Mouse (Mus musculus): Measurements from ENCODE around the gene Ppp1r27. TPM values are rescaled to one million over a fixed set of nuclear protein-coding genes. Genes with fewer than 3 reads are reported as not detected.
"Not testable (repeated sequence)": the region's sequence is repeated elsewhere in the genome, so short reads cannot be mapped to it uniquely, and the experiment has no call there.

Gene Ppp1r27
- polyA plus RNA-seq, 1 experiment from 2014 or later: 0.47 TPM

DNA sequence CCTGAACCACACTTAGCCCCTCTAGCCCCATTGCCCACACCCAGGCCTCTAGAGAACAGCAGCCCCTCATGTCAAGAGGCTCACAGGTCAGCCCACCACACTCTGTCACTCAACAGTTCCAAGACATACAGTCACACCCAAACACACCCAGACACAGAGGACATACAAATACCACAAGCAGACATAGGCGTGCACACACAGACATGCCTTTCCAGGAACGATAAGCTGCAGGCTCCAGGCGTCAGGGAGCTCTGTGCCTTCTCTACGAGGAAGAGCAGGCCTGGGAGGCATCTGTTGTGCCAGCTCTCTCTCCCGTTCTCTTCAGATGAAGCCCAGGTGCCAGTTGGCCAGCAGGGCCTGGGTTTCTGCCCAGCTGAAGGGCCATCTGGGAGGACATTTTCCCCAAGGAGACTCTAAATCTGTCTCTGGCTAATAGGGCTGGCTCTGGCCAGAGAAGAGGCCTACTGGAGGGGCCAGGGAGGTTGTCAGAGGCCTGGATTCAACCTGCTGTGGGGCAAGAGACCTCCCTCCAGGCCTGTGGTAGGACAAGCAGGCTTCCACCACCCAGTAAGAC is 29.9 kb downstream of the Ppp1r27 start:
- 85% methylated on average over 5 of the region's 5 CpGs for WGBS
- DNase-seq (ENCODE audit: low spot score) (no peak), ATAC-seq (ENCODE audit: insufficient number of reproducible peaks, low FRiP score, low TSS enrichment, low read depth) (no peak)
- peaks cover 6% of the 10 kb centered on the region; the same call in 1 of the 2 replicates for H3K4me1 ChIP-seq (ENCODE audit: control insufficient read depth, insufficient read depth, low read length)
- H3K9me3 ChIP-seq (ENCODE audit: control insufficient read depth, low read length): no peaks in the 10 kb centered on the region
- no peak overlapping the region for H3K9ac ChIP-seq (ENCODE audit: low read length)
- no peak overlapping the region for H3K27ac ChIP-seq (replicated peaks; ENCODE audit: low read depth, low read length)
- H3K27me3 ChIP-seq (ENCODE audit: control insufficient read depth, insufficient read depth, low read length): no peaks in the 10 kb centered on the region
- no peak overlapping the region for H3K4me2 ChIP-seq (ENCODE audit: low read depth, severe bottlenecking)
- H3K36me3 ChIP-seq (ENCODE audit: control insufficient read depth, insufficient read depth, low read length): no peaks in the 10 kb centered on the region
- H3K4me3 ChIP-seq (ENCODE audit: low read depth, low read length): no peak overlapping the region

GRCm38 (mm10) chr11:120520498-120520897 is 30.4 kb downstream of the Ppp1r27 start:
- WGBS: 76% methylated on average over 9 of the region's 9 CpGs

DNA sequence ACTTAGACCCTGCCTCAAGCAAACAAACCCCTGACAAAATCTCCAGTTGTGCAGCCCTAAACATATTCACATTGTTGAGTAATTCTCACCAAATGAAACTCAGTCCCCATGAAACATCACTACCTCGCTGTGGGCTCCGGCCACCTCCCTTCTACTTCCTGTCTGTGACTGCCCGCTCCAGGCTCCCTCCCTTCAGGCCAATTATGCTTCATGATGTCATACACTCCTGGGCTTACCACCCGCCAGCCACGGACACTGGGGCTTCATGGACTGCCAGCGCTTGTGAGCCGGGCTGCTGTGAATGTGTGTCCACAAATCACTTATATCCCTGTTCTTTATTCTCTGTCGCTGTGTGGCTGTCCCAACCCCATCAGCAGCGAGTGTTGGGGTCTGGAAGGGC is 31.2 kb downstream of the Ppp1r27 start:
- H3K9ac ChIP-seq (ENCODE audit: low read length): peak overlapping the region; percentile 17; the same call in 1 of the 2 replicates
- H3K4me2 ChIP-seq (ENCODE audit: low read depth, severe bottlenecking): no peak overlapping the region
- peaks cover 6% of the 10 kb centered on the region; the same call in 1 of the 2 replicates for H3K4me1 ChIP-seq (ENCODE audit: control insufficient read depth, insufficient read depth, low read length)
- DNase-seq (ENCODE audit: low spot score) (peak; percentile 46), ATAC-seq (ENCODE audit: insufficient number of reproducible peaks, low FRiP score, low TSS enrichment, low read depth) (no peak)
- H3K27ac ChIP-seq (replicated peaks; ENCODE audit: low read depth, low read length): no peak overlapping the region
- 34% methylated on average over 9 of the region's 9 CpGs for WGBS
- H3K4me3 ChIP-seq (ENCODE audit: low read depth, low read length): no peak overlapping the region
- no peaks in the 10 kb centered on the region for H3K36me3 ChIP-seq (ENCODE audit: control insufficient read depth, insufficient read depth, low read length)
- H3K9me3 ChIP-seq (ENCODE audit: control insufficient read depth, low read length): no peaks in the 10 kb centered on the region
- no peaks in the 10 kb centered on the region for H3K27me3 ChIP-seq (ENCODE audit: control insufficient read depth, insufficient read depth, low read length)

More at GRCm38 (mm10) chr11:120520498-120520897, 30.4 kb downstream of the Ppp1r27 start:
- H3K27ac ChIP-seq (replicated peaks; ENCODE audit: low read depth, low read length): no peak overlapping the region; the same call in 1 of the 2 replicates
- no peak overlapping the region for H3K4me3 ChIP-seq (ENCODE audit: low read depth, low read length)
- no peaks in the 10 kb centered on the region for H3K9me3 ChIP-seq (ENCODE audit: control insufficient read depth, low read length)
- DNase-seq (ENCODE audit: low spot score) (no peak), ATAC-seq (ENCODE audit: insufficient number of reproducible peaks, low FRiP score, low TSS enrichment, low read depth) (no peak)
- no peaks in the 10 kb centered on the region for H3K36me3 ChIP-seq (ENCODE audit: control insufficient read depth, insufficient read depth, low read length)
- H3K27me3 ChIP-seq (ENCODE audit: control insufficient read depth, insufficient read depth, low read length): no peaks in the 10 kb centered on the region
- H3K4me2 ChIP-seq (ENCODE audit: low read depth, severe bottlenecking): no peak overlapping the region
- no peak overlapping the region for H3K9ac ChIP-seq (ENCODE audit: low read length)
- H3K4me1 ChIP-seq (ENCODE audit: control insufficient read depth, insufficient read depth, low read length): peaks cover 6% of the 10 kb centered on the region; the same call in 1 of the 2 replicates

DNA sequence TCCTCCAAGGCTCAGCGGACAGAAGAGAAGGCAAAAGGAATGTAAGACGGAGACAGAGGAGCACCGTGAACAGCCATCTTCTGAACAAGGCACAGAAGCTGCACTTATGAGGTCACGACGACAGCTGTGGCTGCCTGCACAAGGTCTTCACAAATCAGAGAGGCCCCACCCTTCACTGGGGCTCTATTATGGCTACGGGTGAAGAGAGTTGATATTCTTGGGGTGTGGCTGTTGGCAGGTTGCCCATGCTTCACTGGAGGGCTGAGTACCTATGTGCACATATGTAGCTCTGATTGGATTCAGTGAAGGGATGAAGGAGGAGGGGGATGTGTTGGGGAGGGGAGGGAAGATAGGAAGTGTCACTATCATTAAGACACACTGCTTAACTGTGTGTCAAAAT is 32.4 kb downstream of the Ppp1r27 start:
- no peak overlapping the region for H3K4me2 ChIP-seq (ENCODE audit: low read depth, severe bottlenecking)
- no peak overlapping the region for H3K27ac ChIP-seq (replicated peaks; ENCODE audit: low read depth, low read length)
- DNase-seq (ENCODE audit: low spot score) (no peak), ATAC-seq (ENCODE audit: insufficient number of reproducible peaks, low FRiP score, low TSS enrichment, low read depth) (no peak)
- H3K4me1 ChIP-seq (ENCODE audit: control insufficient read depth, insufficient read depth, low read length): peaks cover 6% of the 10 kb centered on the region; the same call in 1 of the 2 replicates
- no peak overlapping the region for H3K4me3 ChIP-seq (ENCODE audit: low read depth, low read length)
- no peaks in the 10 kb centered on the region for H3K9me3 ChIP-seq (ENCODE audit: control insufficient read depth, low read length)
- H3K27me3 ChIP-seq (ENCODE audit: control insufficient read depth, insufficient read depth, low read length): no peaks in the 10 kb centered on the region
- WGBS: 77% methylated on average over 6 of the region's 6 CpGs
- H3K9ac ChIP-seq (ENCODE audit: low read length): no peak overlapping the region
- no peaks in the 10 kb centered on the region for H3K36me3 ChIP-seq (ENCODE audit: control insufficient read depth, insufficient read depth, low read length)

DNA sequence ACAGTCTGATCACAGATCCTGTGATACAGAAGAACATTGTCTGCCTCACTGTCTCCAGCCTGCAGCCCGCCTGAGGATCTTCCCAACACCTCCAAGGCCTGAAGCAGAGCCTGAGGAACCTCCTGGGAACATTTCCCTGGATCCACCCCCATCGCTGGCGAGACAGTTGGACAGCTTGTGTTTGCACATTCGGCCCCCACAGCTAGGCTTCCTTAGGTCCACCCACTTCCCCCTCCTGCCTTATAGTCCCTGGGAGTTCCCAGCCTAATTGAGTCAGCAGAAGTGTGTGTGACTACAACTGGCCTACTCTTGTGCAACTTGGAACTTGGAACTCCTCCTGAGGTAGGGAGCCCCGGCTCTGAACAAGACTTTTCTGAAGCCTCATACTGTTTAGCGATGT is 32.9 kb downstream of the Ppp1r27 start:
- peaks cover 6% of the 10 kb centered on the region; the same call in 1 of the 2 replicates for H3K4me1 ChIP-seq (ENCODE audit: control insufficient read depth, insufficient read depth, low read length)
- no peak overlapping the region for H3K4me3 ChIP-seq (ENCODE audit: low read depth, low read length)
- ATAC-seq (ENCODE audit: insufficient number of reproducible peaks, low FRiP score, low TSS enrichment, low read depth) (no peak), DNase-seq (ENCODE audit: low spot score) (no peak)
- H3K27ac ChIP-seq (replicated peaks; ENCODE audit: low read depth, low read length): no peak overlapping the region
- H3K9me3 ChIP-seq (ENCODE audit: control insufficient read depth, low read length): no peaks in the 10 kb centered on the region
- no peak overlapping the region for H3K9ac ChIP-seq (ENCODE audit: low read length)
- no peak overlapping the region for H3K4me2 ChIP-seq (ENCODE audit: low read depth, severe bottlenecking)
- no peaks in the 10 kb centered on the region for H3K27me3 ChIP-seq (ENCODE audit: control insufficient read depth, insufficient read depth, low read length)
- 65% methylated on average over 6 of the region's 6 CpGs for WGBS
- H3K36me3 ChIP-seq (ENCODE audit: control insufficient read depth, insufficient read depth, low read length): no peaks in the 10 kb centered on the region

DNA sequence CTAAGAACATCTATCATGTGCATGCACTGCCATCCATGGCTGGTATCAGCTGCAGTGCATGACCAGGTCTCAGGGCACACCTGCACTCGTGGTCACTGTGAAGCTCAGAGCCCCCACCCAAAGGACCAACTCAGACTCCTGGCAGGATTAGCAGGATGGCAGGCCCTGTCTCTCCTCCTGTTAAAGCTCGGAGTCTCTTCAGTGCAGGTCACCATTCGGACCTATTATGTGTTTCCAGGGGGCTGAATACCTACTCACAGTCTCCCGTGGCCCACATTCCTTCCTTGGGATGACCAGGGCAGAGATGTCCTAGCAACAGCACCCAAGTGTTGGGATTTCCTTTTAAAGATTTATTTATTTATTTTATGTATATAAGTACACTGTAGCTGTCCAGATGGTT is 33.8 kb downstream of the Ppp1r27 start:
- Histone ChIP-seq H3K4me3 (ENCODE audit: low read depth, low read length) (no peak overlapping the region), H3K9me3 (ENCODE audit: control insufficient read depth, low read length) (no peaks in the 10 kb centered on the region), H3K9ac (ENCODE audit: low read length) (no peak overlapping the region), H3K36me3 (ENCODE audit: control insufficient read depth, insufficient read depth, low read length) (no peaks in the 10 kb centered on the region), H3K4me2 (ENCODE audit: low read depth, severe bottlenecking) (no peak overlapping the region), H3K27ac (replicated peaks; ENCODE audit: low read depth, low read length) (no peak overlapping the region), H3K4me1 (ENCODE audit: control insufficient read depth, insufficient read depth, low read length) (peaks cover 6% of the 10 kb centered on the region; the same call in 1 of the 2 replicates), H3K27me3 (ENCODE audit: control insufficient read depth, insufficient read depth, low read length) (no peaks in the 10 kb centered on the region)
- ATAC-seq (ENCODE audit: insufficient number of reproducible peaks, low FRiP score, low TSS enrichment, low read depth): no peak
- no peak for DNase-seq (ENCODE audit: low spot score)
- 88% methylated on average over 4 of the region's 4 CpGs for WGBS

GRCm38 (mm10) chr11:120515611-120516010 is 35.3 kb downstream of the Ppp1r27 start:
- H3K9ac ChIP-seq (ENCODE audit: low read length): no peak overlapping the region
- no peaks in the 10 kb centered on the region for H3K9me3 ChIP-seq (ENCODE audit: control insufficient read depth, low read length)
- DNase-seq (ENCODE audit: low spot score) (peak; percentile 95), ATAC-seq (ENCODE audit: insufficient number of reproducible peaks, low FRiP score, low TSS enrichment, low read depth) (peak; percentile 55; the same call in 1 of the 2 replicates)
- no peak overlapping the region for H3K4me3 ChIP-seq (ENCODE audit: low read depth, low read length)
- no peaks in the 10 kb centered on the region for H3K27me3 ChIP-seq (ENCODE audit: control insufficient read depth, insufficient read depth, low read length)
- WGBS: 17% methylated on average over 17 of the region's 17 CpGs
- H3K27ac ChIP-seq (replicated peaks; ENCODE audit: low read depth, low read length): no peak overlapping the region
- H3K4me2 ChIP-seq (ENCODE audit: low read depth, severe bottlenecking): no peak overlapping the region
- H3K4me1 ChIP-seq (ENCODE audit: control insufficient read depth, insufficient read depth, low read length): peaks cover 8% of the 10 kb centered on the region
- H3K36me3 ChIP-seq (ENCODE audit: control insufficient read depth, insufficient read depth, low read length): no peaks in the 10 kb centered on the region

- not testable (repeated sequence) for H3K4me2 ChIP-seq (ENCODE audit: low read depth, severe bottlenecking); H3K36me3 ChIP-seq (ENCODE audit: control insufficient read depth, insufficient read depth, low read length); H3K9ac ChIP-seq (ENCODE audit: low read length); H3K4me1 ChIP-seq (ENCODE audit: control insufficient read depth, insufficient read depth, low read length); H3K27me3 ChIP-seq (ENCODE audit: control insufficient read depth, insufficient read depth, low read length); H3K9me3 ChIP-seq (ENCODE audit: control insufficient read depth, low read length); DNase-seq (ENCODE audit: low spot score); H3K4me3 ChIP-seq (ENCODE audit: low read depth, low read length); ATAC-seq (ENCODE audit: insufficient number of reproducible peaks, low FRiP score, low TSS enrichment, low read depth); H3K27ac ChIP-seq (replicated peaks; ENCODE audit: low read depth, low read length)
- 90% methylated on average over 2 of the region's 2 CpGs for WGBS
Measured at GRCm38 (mm10) chr11:120514262-120514661, 36.7 kb downstream of the Ppp1r27 start.

All from limb, embryonic 11.5 days (tissue).